Mouse (Mus musculus): Measurements from ENCODE around the gene Tldc1. TPM values are rescaled to one million over a fixed set of nuclear protein-coding genes. Genes with fewer than 3 reads are reported as not detected.

The Tldc1 gene
- polyA plus RNA-seq, 1 experiment from 2014 or later = 9.5 TPM

- Histone ChIP-seq H3K9me3 (ENCODE audit: control insufficient read depth, low read length) (no peaks in the 10 kb centered on the region), H3K4me1 (replicated peaks; ENCODE audit: control insufficient read depth, insufficient read depth, low read length) (peaks cover 19% of the 10 kb centered on the region), H3K27ac (ENCODE audit: low read depth, low read length) (no peak overlapping the region), H3K9ac (ENCODE audit: low read depth, low read length) (no peak overlapping the region), H3K4me2 (no peak overlapping the region), H3K27me3 (replicated peaks; ENCODE audit: control insufficient read depth, insufficient read depth, low read length) (no peaks in the 10 kb centered on the region), H3K4me3 (ENCODE audit: low read depth, low read length) (no peak overlapping the region), H3K36me3 (ENCODE audit: control insufficient read depth, insufficient read depth, low read length) (no peaks in the 10 kb centered on the region)
- ATAC-seq (replicated peaks; ENCODE audit: low FRiP score) = no peak
- DNase-seq (ENCODE audit: low spot score) = no peak
- WGBS = 40% methylated on average over 7 of the region's 7 CpGs
These were observed 16.5 kb upstream of the Tldc1 start for GRCm38 (mm10) chr8:119794689-119795088.

GRCm38 (mm10) chr8:119791804-119792704 is 13.8 kb upstream of the Tldc1 start:
- Histone ChIP-seq H3K4me2 (no peak overlapping the region), H3K9me3 (ENCODE audit: control insufficient read depth, low read length) (no peaks in the 10 kb centered on the region), H3K4me1 (replicated peaks; ENCODE audit: control insufficient read depth, insufficient read depth, low read length) (peaks cover 17% of the 10 kb centered on the region), H3K36me3 (ENCODE audit: control insufficient read depth, insufficient read depth, low read length) (no peaks in the 10 kb centered on the region), H3K27ac (ENCODE audit: low read depth, low read length) (peak overlapping the region; percentile 74), H3K27me3 (replicated peaks; ENCODE audit: control insufficient read depth, insufficient read depth, low read length) (no peaks in the 10 kb centered on the region), H3K9ac (ENCODE audit: low read depth, low read length) (no peak overlapping the region), H3K4me3 (ENCODE audit: low read depth, low read length) (no peak overlapping the region)
- peak; percentile 69 for DNase-seq (ENCODE audit: low spot score)
- 36% methylated on average over 16 of the region's 16 CpGs for WGBS
- peak; percentile 65 for ATAC-seq (replicated peaks; ENCODE audit: low FRiP score)

GRCm38 (mm10) chr8:119789581-119789980 is 11.4 kb upstream of the Tldc1 start:
- no peak overlapping the region for H3K4me2 ChIP-seq
- WGBS = 88% methylated on average over 7 of the region's 7 CpGs
- no peaks in the 10 kb centered on the region for H3K27me3 ChIP-seq (replicated peaks; ENCODE audit: control insufficient read depth, insufficient read depth, low read length)
- no peak for DNase-seq (ENCODE audit: low spot score)
- no peak for ATAC-seq (replicated peaks; ENCODE audit: low FRiP score)
- no peak overlapping the region for H3K4me3 ChIP-seq (ENCODE audit: low read depth, low read length)
- peaks cover 18% of the 10 kb centered on the region for H3K4me1 ChIP-seq (replicated peaks; ENCODE audit: control insufficient read depth, insufficient read depth, low read length)
- no peak overlapping the region for H3K27ac ChIP-seq (ENCODE audit: low read depth, low read length)
- H3K9me3 ChIP-seq (ENCODE audit: control insufficient read depth, low read length) = no peaks in the 10 kb centered on the region
- H3K9ac ChIP-seq (ENCODE audit: low read depth, low read length) = no peak overlapping the region
- no peaks in the 10 kb centered on the region for H3K36me3 ChIP-seq (ENCODE audit: control insufficient read depth, insufficient read depth, low read length)

GRCm38 (mm10) chr8:119788607-119789381 is 10.6 kb upstream of the Tldc1 start:
- H3K4me1 ChIP-seq (replicated peaks; ENCODE audit: control insufficient read depth, insufficient read depth, low read length) = peaks cover 22% of the 10 kb centered on the region
- no peak for DNase-seq (ENCODE audit: low spot score)
- H3K9me3 ChIP-seq (ENCODE audit: control insufficient read depth, low read length) = no peaks in the 10 kb centered on the region
- no peak overlapping the region for H3K4me3 ChIP-seq (ENCODE audit: low read depth, low read length)
- no peaks in the 10 kb centered on the region for H3K27me3 ChIP-seq (replicated peaks; ENCODE audit: control insufficient read depth, insufficient read depth, low read length)
- WGBS = 76% methylated on average over 9 of the region's 9 CpGs
- no peak overlapping the region for H3K27ac ChIP-seq (ENCODE audit: low read depth, low read length)
- ATAC-seq (replicated peaks; ENCODE audit: low FRiP score) = no peak
- no peak overlapping the region for H3K9ac ChIP-seq (ENCODE audit: low read depth, low read length)
- no peak overlapping the region for H3K4me2 ChIP-seq
- H3K36me3 ChIP-seq (ENCODE audit: control insufficient read depth, insufficient read depth, low read length) = no peaks in the 10 kb centered on the region

GRCm38 (mm10) chr8:119787341-119787740 is 9.1 kb upstream of the Tldc1 start:
- Histone ChIP-seq H3K9me3 (ENCODE audit: control insufficient read depth, low read length) (no peaks in the 10 kb centered on the region), H3K4me2 (no peak overlapping the region), H3K27ac (ENCODE audit: low read depth, low read length) (no peak overlapping the region), H3K4me3 (ENCODE audit: low read depth, low read length) (no peak overlapping the region), H3K9ac (ENCODE audit: low read depth, low read length) (no peak overlapping the region), H3K36me3 (ENCODE audit: control insufficient read depth, insufficient read depth, low read length) (no peaks in the 10 kb centered on the region), H3K4me1 (replicated peaks; ENCODE audit: control insufficient read depth, insufficient read depth, low read length) (peaks cover 22% of the 10 kb centered on the region), H3K27me3 (replicated peaks; ENCODE audit: control insufficient read depth, insufficient read depth, low read length) (no peaks in the 10 kb centered on the region)
- WGBS = 50% methylated on average over 4 of the region's 4 CpGs
- ATAC-seq (replicated peaks; ENCODE audit: low FRiP score) (no peak), DNase-seq (ENCODE audit: low spot score) (no peak)

GRCm38 (mm10) chr8:119786871-119787270 is 8.7 kb upstream of the Tldc1 start:
- H3K4me3 ChIP-seq (ENCODE audit: low read depth, low read length) = no peak overlapping the region
- 58% methylated on average over 3 of the region's 3 CpGs for WGBS
- ATAC-seq (replicated peaks; ENCODE audit: low FRiP score) (no peak), DNase-seq (ENCODE audit: low spot score) (no peak)
- H3K27ac ChIP-seq (ENCODE audit: low read depth, low read length) = no peak overlapping the region
- no peaks in the 10 kb centered on the region for H3K27me3 ChIP-seq (replicated peaks; ENCODE audit: control insufficient read depth, insufficient read depth, low read length)
- H3K4me2 ChIP-seq = no peak overlapping the region
- H3K4me1 ChIP-seq (replicated peaks; ENCODE audit: control insufficient read depth, insufficient read depth, low read length) = peaks cover 18% of the 10 kb centered on the region
- no peaks in the 10 kb centered on the region for H3K9me3 ChIP-seq (ENCODE audit: control insufficient read depth, low read length)
- no peak overlapping the region for H3K9ac ChIP-seq (ENCODE audit: low read depth, low read length)
- H3K36me3 ChIP-seq (ENCODE audit: control insufficient read depth, insufficient read depth, low read length) = no peaks in the 10 kb centered on the region

- WGBS = 64% methylated on average over 18 of the region's 18 CpGs
- Histone ChIP-seq H3K9ac (ENCODE audit: low read depth, low read length) (no peak overlapping the region), H3K27ac (ENCODE audit: low read depth, low read length) (no peak overlapping the region), H3K9me3 (ENCODE audit: control insufficient read depth, low read length) (no peaks in the 10 kb centered on the region), H3K4me2 (no peak overlapping the region), H3K36me3 (ENCODE audit: control insufficient read depth, insufficient read depth, low read length) (no peaks in the 10 kb centered on the region), H3K4me1 (replicated peaks; ENCODE audit: control insufficient read depth, insufficient read depth, low read length) (peaks cover 9% of the 10 kb centered on the region; the same call in 1 of the 2 replicates), H3K4me3 (ENCODE audit: low read depth, low read length) (no peak overlapping the region), H3K27me3 (replicated peaks; ENCODE audit: control insufficient read depth, insufficient read depth, low read length) (no peaks in the 10 kb centered on the region)
- DNase-seq (ENCODE audit: low spot score) (no peak), ATAC-seq (replicated peaks; ENCODE audit: low FRiP score) (no peak)
These were observed 7.7 kb upstream of the Tldc1 start for GRCm38 (mm10) chr8:119785764-119786405.

- Histone ChIP-seq H3K9ac (ENCODE audit: low read depth, low read length) (no peak overlapping the region), H3K36me3 (ENCODE audit: control insufficient read depth, insufficient read depth, low read length) (no peaks in the 10 kb centered on the region), H3K4me1 (replicated peaks; ENCODE audit: control insufficient read depth, insufficient read depth, low read length) (peaks cover 6% of the 10 kb centered on the region; the same call in 1 of the 2 replicates), H3K9me3 (ENCODE audit: control insufficient read depth, low read length) (no peaks in the 10 kb centered on the region), H3K4me3 (ENCODE audit: low read depth, low read length) (no peak overlapping the region), H3K4me2 (no peak overlapping the region), H3K27ac (ENCODE audit: low read depth, low read length) (no peak overlapping the region), H3K27me3 (replicated peaks; ENCODE audit: control insufficient read depth, insufficient read depth, low read length) (no peaks in the 10 kb centered on the region)
- ATAC-seq (replicated peaks; ENCODE audit: low FRiP score) (no peak), DNase-seq (ENCODE audit: low spot score) (no peak)
- 78% methylated on average over 7 of the region's 7 CpGs for whole genome bisulfite sequencing
These were observed 6.5 kb upstream of the Tldc1 start for GRCm38 (mm10) chr8:119784676-119785075.
